Mouse (Mus musculus): ENCODE data around the gene Foxr2. TPM values are rescaled to one million over a fixed set of nuclear protein-coding genes. Genes with fewer than 3 reads are reported as not detected.

The Foxr2 gene
- not detected in 2 replicates for polyA plus RNA-seq (2012; rRNA removed; ENCODE audit: low replicate concordance)

GRCm38 (mm10) chrX:153118486-153118885, at the start of gene Foxr2:
Foxr2 (plus strand) TSS chrX:153118786.

GRCm38 (mm10) chrX:153139734-153140515, 21.3 kb downstream of the Foxr2 start, which contains the start of gene Rragb:
Rragb (plus strand) TSS chrX:153139981.

Other genes starting within 250 kb of the Foxr2 start
- not detected in 2 replicates for gene Usp51, start 112.3 kb upstream of the Foxr2 start, polyA plus RNA-seq (2012; rRNA removed; ENCODE audit: low replicate concordance)
- gene Mageh1, start 81.2 kb upstream of the Foxr2 start, polyA plus RNA-seq (2012; rRNA removed; ENCODE audit: low replicate concordance): 3.6 and 5.6 TPM in 2 replicates
- 1.2 and 1.5 TPM in 2 replicates for gene Rragb, start 21.2 kb downstream of the Foxr2 start, polyA plus RNA-seq (2012; rRNA removed; ENCODE audit: low replicate concordance)
- 0.66 and 1.0 TPM in 2 replicates for gene Klf8, start 118.7 kb downstream of the Foxr2 start, polyA plus RNA-seq (2012; rRNA removed; ENCODE audit: low replicate concordance)

All from mammary gland, adult 2 months (tissue).